Mouse (Mus musculus) erythroid progenitor cell, adult 5-6 weeks (primary cell): ENCODE results near the gene Tmem170b. TPM values are rescaled to one million over a fixed set of nuclear protein-coding genes. Genes with fewer than 3 reads are reported as not detected.

Experiments
- total RNA-seq, 2 experiments: library from RNA; stranded (forward) in 1 of 2; stranded (reverse) in 1 of 2; fragments of 150-400 nt in 1 of 2; fragments of 186-747, 209-891 nt in 1 of 2; gene quantifications; 2 replicates each; pipeline versions ENCODE4 v1.2.3 to v1.2.4; 2015 to 2017; ENCODE audit warnings: low replicate concordance in 2 of 2

Tmem170b gene
- total RNA-seq, 2 experiments from 2014 or later, result 7.6 to 10.5 TPM

Other genes with a start within 250 kb of the Tmem170b start
- gene Nedd9, start 118.5 kb upstream of the Tmem170b start, total RNA-seq (2015; ENCODE audit: low replicate concordance), result 11.2 and 19.7 TPM in 2 replicates
- gene Nedd9, start 118.5 kb upstream of the Tmem170b start, total RNA-seq (2017; ENCODE audit: low replicate concordance), result 8.7 and 17.2 TPM in 2 replicates
- 7.9 TPM in 1 of 2 replicates, not detected in the other for gene Adtrp, start 241.8 kb downstream of the Tmem170b start, total RNA-seq (2015; ENCODE audit: low replicate concordance)
- gene Adtrp, start 241.8 kb downstream of the Tmem170b start, total RNA-seq (2017; ENCODE audit: low replicate concordance), result not detected in 2 replicates